Mouse (Mus musculus) C2C12 (cell line): ENCODE results near the gene Mdm1. TPM values are rescaled to one million over a fixed set of nuclear protein-coding genes. Genes with fewer than 3 reads are reported as not detected.

Source experiments
- H3K27me3 ChIP-seq: one replicate; pipeline ENCODE4 v1.6.1; 2011; ENCODE audit not compliant: control insufficient read depth, insufficient read depth, insufficient read length
- H3K36me3 ChIP-seq: one replicate; pipeline ENCODE4 v1.6.1; 2011; ENCODE audit not compliant: control insufficient read depth, insufficient read depth
- H3K4me3 ChIP-seq: one replicate; pipeline ENCODE4 v1.5.1; 2011; ENCODE audit warnings: mild to moderate bottlenecking, control low read depth; ENCODE audit not compliant: poor library complexity, insufficient read depth, severe bottlenecking
- H3K79me2 ChIP-seq: one replicate; pipeline ENCODE4 v1.6.1; 2011; ENCODE audit not compliant: control insufficient read depth, insufficient read depth
- H3K79me3 ChIP-seq: one replicate; pipeline ENCODE4 v1.6.1; 2011; ENCODE audit warnings: low read depth, control low read depth
- H3ac ChIP-seq: one replicate; pipeline ENCODE3; 2011; ENCODE audit warnings: low read depth; ENCODE audit not compliant: control insufficient read depth, insufficient read length
- CEBPB ChIP-seq: IDR thresholded peaks from one replicate; pipeline ENCODE4 v1.6.1; 2011; ENCODE audit warnings: low read depth, mild to moderate bottlenecking, control low read depth, moderate library complexity
- CTCF ChIP-seq: IDR thresholded peaks from one replicate; pipeline ENCODE4 v1.5.1; 2011; ENCODE audit not compliant: control insufficient read depth, insufficient read depth, insufficient read length
- FOSL1 ChIP-seq: IDR thresholded peaks from one replicate; pipeline ENCODE4 v1.8.0; 2011; ENCODE audit warnings: mild to moderate bottlenecking, low read length; ENCODE audit not compliant: poor library complexity, insufficient read depth, severe bottlenecking
- MAX ChIP-seq: IDR thresholded peaks from one replicate; pipeline ENCODE4 v1.6.1; 2011; ENCODE audit warnings: mild to moderate bottlenecking, control low read depth
- MYOD1 ChIP-seq: IDR thresholded peaks from one replicate; pipeline ENCODE4 v1.6.1; 2011; ENCODE audit warnings: low read depth; ENCODE audit not compliant: control insufficient read depth, insufficient read length
- MYOG ChIP-seq: IDR thresholded peaks from one replicate; pipeline ENCODE4 v1.6.1; 2011; ENCODE audit not compliant: control insufficient read depth, insufficient read length; ENCODE audit errors: extremely low read depth
- USF1 ChIP-seq: IDR thresholded peaks from one replicate; pipeline ENCODE4 v1.6.1; 2011; ENCODE audit warnings: low read depth, mild to moderate bottlenecking, control low read depth, moderate library complexity
- polyA plus RNA-seq: library from polyadenylated mRNA; unstranded; fragments of >200 nt; fragmentation: generic; extraction: Trizol; gene quantifications from one replicate; pipeline ENCODE4 v1.2.1, GENCODE M21; 2012; ENCODE audit warnings: missing spikeins

Mdm1 gene
- polyA plus RNA-seq, 1 experiment: 7.2 TPM

DNA sequence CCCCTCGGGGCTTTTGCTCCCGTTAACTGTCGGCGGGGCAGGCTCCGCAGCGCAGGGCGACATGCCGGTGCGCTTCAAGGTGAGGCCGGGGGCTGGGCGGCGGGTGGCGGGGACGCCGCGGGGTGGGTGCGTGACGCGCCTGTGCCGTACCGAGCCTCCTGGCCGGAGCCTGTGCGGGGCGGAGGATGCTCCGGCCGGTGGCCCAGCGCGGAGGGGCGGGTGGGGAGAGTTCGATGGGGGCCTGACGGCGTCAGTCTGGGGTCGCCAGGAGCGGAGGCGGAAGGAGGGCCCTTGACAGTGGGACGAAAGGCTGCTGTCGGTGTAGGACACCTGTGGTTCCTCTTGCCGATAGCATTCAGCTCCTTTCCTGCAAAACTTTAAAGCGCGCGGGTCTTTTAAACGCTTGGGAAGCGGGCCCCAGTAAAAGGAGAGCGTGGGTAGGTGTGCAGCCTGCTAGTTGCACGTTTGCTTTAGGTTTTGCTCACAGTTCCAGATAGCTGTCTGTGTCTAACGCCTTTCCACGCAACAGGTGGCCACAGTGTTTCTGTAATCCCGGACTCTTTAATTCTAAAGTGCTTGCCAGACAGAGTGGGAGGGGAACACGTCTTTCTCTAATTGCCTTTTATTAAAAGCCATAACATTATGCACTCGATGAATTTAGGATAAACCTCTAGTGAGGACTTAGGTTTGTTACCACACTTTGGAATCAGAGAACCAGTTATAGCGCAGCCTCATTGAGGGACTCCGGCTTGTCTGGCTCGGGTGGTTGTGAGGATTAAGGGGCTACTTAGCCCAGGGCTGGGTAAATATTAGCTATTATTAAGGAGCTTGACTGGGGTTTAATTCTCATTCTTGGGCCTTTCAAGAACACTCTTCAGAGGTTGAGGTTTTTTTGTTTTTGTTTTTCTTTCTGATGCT, 532 bp downstream of the Mdm1 start:
- no peaks in the 10 kb centered on the region for H3K27me3 ChIP-seq
- no peak for TF ChIP-seq MAX
- no peak for TF ChIP-seq MYOG
- TF ChIP-seq MYOD1: no peak
- no peak for TF ChIP-seq CTCF
- TF ChIP-seq USF1: no peak
- TF ChIP-seq CEBPB: no peak
- TF ChIP-seq FOSL1: no peak
- peak overlapping the region; percentile 84 for H3ac ChIP-seq
- peaks cover 9% of the 10 kb centered on the region for H3K79me2 ChIP-seq
- peaks cover 9% of the 10 kb centered on the region for H3K36me3 ChIP-seq
- H3K4me3 ChIP-seq: peak overlapping the region; percentile 60
- peaks cover 4% of the 10 kb centered on the region for H3K79me3 ChIP-seq

DNA sequence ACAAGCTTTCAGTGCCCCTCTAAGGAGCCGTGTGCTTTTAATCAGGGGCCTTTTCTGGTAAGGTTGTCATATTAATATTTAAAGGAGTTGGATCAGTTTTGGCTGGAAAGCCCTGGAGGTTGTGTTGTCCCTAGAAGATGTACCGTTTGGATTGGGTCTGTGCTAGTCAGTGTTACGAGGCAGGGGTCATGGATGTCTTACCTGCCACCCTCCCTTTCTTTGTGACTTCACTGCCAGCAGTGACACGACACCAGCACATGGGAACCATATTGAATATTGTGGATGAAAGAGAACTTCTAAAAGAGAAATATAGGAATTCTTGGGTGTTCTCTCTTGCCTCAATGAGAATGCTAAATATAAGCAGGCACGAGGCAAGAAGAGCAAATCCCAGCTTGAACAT, 7.8 kb downstream of the Mdm1 start:
- H3K36me3 ChIP-seq: peaks cover 44% of the 10 kb centered on the region
- TF ChIP-seq MYOG: no peak
- no peak for TF ChIP-seq USF1
- no peak for TF ChIP-seq CEBPB
- TF ChIP-seq CTCF: no peak
- TF ChIP-seq MAX: no peak
- no peak for TF ChIP-seq MYOD1
- no peak for TF ChIP-seq FOSL1
- no peaks in the 10 kb centered on the region for H3K27me3 ChIP-seq
- H3ac ChIP-seq: no peak overlapping the region
- H3K79me2 ChIP-seq: no peaks in the 10 kb centered on the region
- no peaks in the 10 kb centered on the region for H3K79me3 ChIP-seq
- H3K4me3 ChIP-seq: no peak overlapping the region

DNA sequence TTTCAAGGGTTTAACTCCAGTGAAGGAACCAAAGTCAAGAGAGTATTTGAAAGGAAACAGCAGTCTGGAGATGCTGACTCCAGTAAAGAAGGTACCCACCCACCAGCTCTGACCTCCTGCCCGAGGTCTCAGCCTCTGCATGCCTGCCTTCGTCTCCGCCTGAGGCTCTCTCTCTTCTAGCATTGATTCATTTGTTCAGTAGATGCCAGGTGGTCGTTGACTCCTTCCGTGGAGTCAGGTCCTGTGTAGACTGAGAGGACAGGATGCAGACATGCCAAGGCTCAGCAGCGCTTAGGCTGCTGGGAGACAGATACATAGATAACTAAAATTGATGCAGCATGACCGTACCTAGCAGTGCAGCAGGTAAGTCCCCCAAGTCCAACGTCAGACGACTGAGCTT, 9.3 kb downstream of the Mdm1 start:
- Histone ChIP-seq H3K79me2 (no peaks in the 10 kb centered on the region), H3K79me3 (no peaks in the 10 kb centered on the region), H3K27me3 (no peaks in the 10 kb centered on the region), H3K4me3 (no peak overlapping the region), H3K36me3 (peaks cover 44% of the 10 kb centered on the region), H3ac (no peak overlapping the region)
- no peak for TF ChIP-seq MAX
- no peak for TF ChIP-seq CTCF
- TF ChIP-seq USF1: no peak
- TF ChIP-seq MYOG: no peak
- TF ChIP-seq MYOD1: no peak
- no peak for TF ChIP-seq FOSL1
- TF ChIP-seq CEBPB: no peak

DNA sequence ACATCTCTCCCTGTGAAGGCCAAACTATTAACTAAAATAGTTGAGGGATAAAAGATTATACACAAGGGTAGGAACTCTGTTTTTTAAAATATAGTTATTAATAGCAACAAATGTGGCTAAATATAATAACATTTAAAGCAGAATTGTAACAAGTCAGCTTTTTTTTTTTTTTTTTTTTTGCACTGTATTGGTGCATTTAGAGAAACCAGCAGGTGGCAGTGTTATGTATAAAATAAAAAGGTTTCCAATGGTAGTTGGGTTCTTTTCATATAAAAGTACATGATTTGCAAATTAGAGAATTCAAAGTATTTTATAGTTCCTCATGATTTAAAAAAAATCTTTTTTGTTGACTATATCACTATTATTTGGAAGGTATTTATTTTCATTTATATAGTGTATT, 14.3 kb downstream of the Mdm1 start:
- Histone ChIP-seq H3K79me3 (no peaks in the 10 kb centered on the region), H3K27me3 (no peaks in the 10 kb centered on the region), H3K4me3 (no peak overlapping the region), H3ac (no peak overlapping the region), H3K36me3 (peaks cover 52% of the 10 kb centered on the region), H3K79me2 (no peaks in the 10 kb centered on the region)
- no peak for TF ChIP-seq FOSL1
- no peak for TF ChIP-seq MAX
- no peak for TF ChIP-seq MYOG

DNA sequence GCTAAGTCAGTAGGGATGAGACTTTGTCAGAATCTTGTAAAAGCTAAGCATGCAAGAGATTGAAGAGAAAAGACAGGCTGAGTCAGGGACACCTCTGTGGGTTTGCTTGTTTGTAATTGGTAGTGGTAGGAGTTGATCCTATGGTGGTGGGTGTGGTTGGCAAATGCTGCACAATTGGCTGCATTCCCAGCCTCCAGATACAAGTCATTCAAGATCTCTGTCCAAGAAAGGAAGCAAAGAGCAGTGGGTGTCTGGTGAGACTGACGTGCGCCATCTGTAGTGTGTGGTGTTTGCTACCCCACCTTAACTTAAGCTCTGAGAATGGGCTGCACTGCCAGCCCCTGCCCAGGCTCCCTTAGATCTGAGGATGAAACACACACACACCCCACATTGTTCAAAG, 19.5 kb downstream of the Mdm1 start:
- Histone ChIP-seq H3K4me3 (no peak overlapping the region), H3K36me3 (peaks cover 45% of the 10 kb centered on the region), H3ac (no peak overlapping the region), H3K79me2 (no peaks in the 10 kb centered on the region), H3K27me3 (no peaks in the 10 kb centered on the region), H3K79me3 (no peaks in the 10 kb centered on the region)
- no peak for TF ChIP-seq MAX
- TF ChIP-seq USF1: no peak
- no peak for TF ChIP-seq CTCF
- TF ChIP-seq FOSL1: no peak
- TF ChIP-seq MYOD1: no peak
- no peak for TF ChIP-seq CEBPB
- TF ChIP-seq MYOG: no peak
